Mouse (Mus musculus) hindbrain, embryonic 12.5 days (tissue): ENCODE data around the gene Asap2. TPM values are rescaled to one million over a fixed set of nuclear protein-coding genes. Genes with fewer than 3 reads are reported as not detected.
A peak's percentile ranks its signal among the peaks of the same experiment; 100 is the strongest.

Experiments
- ATAC-seq: fragments of 200-750 bp; cut with Nextera tagmentation; 2 replicates; pipeline ENCODE4 v1.8.0; 2017; ENCODE audit warnings: moderate TSS enrichment; ENCODE audit not compliant: low FRiP score
- H3K27ac ChIP-seq: fragments of 300-500 bp; sonication (generic); 2 replicates; pipeline ENCODE4 v1.5.1; 2016; ENCODE audit warnings: mild to moderate bottlenecking
- H3K27me3 ChIP-seq: fragments of 300-500 bp; sonication (generic); 2 replicates; pipeline ENCODE4 v1.6.1; 2016; ENCODE audit warnings: mild to moderate bottlenecking
- H3K36me3 ChIP-seq: fragments of 300-500 bp; sonication (generic); 2 replicates; pipeline ENCODE4 v1.6.1; 2016; ENCODE audit warnings: mild to moderate bottlenecking
- H3K4me1 ChIP-seq: fragments of 300-500 bp; sonication (generic); 2 replicates; pipeline ENCODE4 v1.6.1; 2016
- H3K4me2 ChIP-seq: fragments of 300-500 bp; sonication (generic); replicated peaks from 2 replicates; pipeline ENCODE4 v1.6.1; 2016; ENCODE audit warnings: mild to moderate bottlenecking
- H3K4me3 ChIP-seq: fragments of 300-500 bp; sonication (generic); 2 replicates; pipeline ENCODE4 v1.5.1; 2016; ENCODE audit warnings: mild to moderate bottlenecking
- H3K9ac ChIP-seq: fragments of 300-500 bp; sonication (generic); 2 replicates; pipeline ENCODE4 v1.6.1; 2016; ENCODE audit warnings: mild to moderate bottlenecking, moderate library complexity
- H3K9me3 ChIP-seq: fragments of 300-500 bp; sonication (generic); replicated peaks from 2 replicates; pipeline ENCODE4 v1.6.1; 2016; ENCODE audit warnings: mild to moderate bottlenecking
- WGBS: fragments of 180-500 bp; shearing (Covaris S2); methylation state at CpG from one replicate; pipeline ENCODE4 v1.1.7; 2016; 5-methylcytosine and 5-hydroxymethylcytosine counted together
- polyA plus RNA-seq: library from polyadenylated mRNA; unstranded; fragments of >200 nt; fragmentation: Nextera tagmentation; extraction: Ambion mirVana; gene quantifications from 2 replicates; pipeline ENCODE4 v1.2.1, GENCODE M21; 2016

The Asap2 gene
- polyA plus RNA-seq, 1 experiment from 2014 or later = 18.3 TPM

DNA sequence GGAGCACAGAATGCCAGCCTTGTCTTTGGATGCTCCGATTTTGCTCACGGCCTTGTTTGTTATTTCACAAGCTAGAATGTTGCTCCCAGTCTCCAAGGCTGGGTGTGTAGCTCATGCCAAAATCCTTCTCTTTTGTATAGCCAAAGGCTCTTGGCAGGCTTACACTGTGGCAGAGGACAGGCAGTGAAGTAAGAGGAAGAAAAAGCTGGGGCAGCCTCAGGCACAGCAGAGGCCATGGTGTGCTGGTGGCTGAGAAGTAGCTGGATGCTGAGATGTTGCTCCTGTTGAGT, 146.1 kb downstream of the Asap2 start:
- Histone ChIP-seq H3K27me3 (no peaks in the 10 kb centered on the region), H3K9me3 (no peaks in the 10 kb centered on the region), H3K27ac (no peak overlapping the region), H3K4me1 (peaks cover 70% of the 10 kb centered on the region), H3K9ac (no peak overlapping the region), H3K4me3 (no peak overlapping the region), H3K36me3 (no peaks in the 10 kb centered on the region), H3K4me2 (no peak overlapping the region)
- WGBS = 79% methylated on average over 2 of the region's 2 CpGs
- ATAC-seq = no peak

DNA sequence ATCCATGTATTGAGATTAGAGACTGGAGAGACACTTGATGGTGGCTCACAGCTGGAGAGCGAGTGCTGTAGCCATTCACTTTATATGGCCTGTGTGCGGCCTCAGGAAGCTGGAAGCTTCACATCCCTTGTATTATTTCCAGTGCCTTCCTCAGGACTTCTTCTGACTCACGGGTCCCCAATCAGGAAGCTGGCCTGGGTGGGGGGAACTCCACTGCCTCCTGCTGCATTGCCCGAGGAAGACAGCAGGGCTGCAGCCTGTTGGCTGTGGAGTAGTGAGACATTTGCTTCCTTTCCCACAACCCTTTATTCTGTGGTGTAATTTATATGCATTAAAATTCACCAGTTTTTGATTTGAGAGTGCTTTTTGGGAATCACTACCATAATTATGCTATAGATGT, 149.3 kb downstream of the Asap2 start:
- no peak overlapping the region for H3K4me3 ChIP-seq
- no peak overlapping the region for H3K9ac ChIP-seq
- H3K27ac ChIP-seq = no peak overlapping the region
- no peaks in the 10 kb centered on the region for H3K27me3 ChIP-seq
- no peak for ATAC-seq
- 61% methylated on average over 4 of the region's 4 CpGs for WGBS
- no peaks in the 10 kb centered on the region for H3K9me3 ChIP-seq
- H3K4me2 ChIP-seq = no peak overlapping the region
- H3K4me1 ChIP-seq = peaks cover 44% of the 10 kb centered on the region
- no peaks in the 10 kb centered on the region for H3K36me3 ChIP-seq

DNA sequence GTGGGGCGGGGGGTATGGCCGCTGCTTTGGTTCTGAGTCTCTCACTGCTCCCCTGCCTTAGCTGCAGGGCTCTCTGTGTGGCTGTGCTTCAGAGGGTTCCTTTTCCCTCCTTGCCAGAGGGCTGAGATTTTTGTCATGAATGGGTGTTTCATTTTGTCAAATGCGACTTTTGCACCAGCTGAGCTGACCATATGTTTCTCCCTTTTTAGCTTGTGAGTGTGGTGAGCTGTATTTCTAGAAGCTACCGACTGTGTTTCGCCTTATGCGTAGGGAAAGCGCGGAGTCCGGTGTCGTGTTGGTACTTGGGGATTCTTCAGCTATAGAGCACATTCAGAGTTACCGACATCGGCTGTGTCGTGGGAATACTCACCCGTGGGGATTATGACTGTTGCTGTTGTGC, 149.9 kb downstream of the Asap2 start:
- Histone ChIP-seq H3K4me1 (peaks cover 41% of the 10 kb centered on the region), H3K9ac (no peak overlapping the region)

DNA sequence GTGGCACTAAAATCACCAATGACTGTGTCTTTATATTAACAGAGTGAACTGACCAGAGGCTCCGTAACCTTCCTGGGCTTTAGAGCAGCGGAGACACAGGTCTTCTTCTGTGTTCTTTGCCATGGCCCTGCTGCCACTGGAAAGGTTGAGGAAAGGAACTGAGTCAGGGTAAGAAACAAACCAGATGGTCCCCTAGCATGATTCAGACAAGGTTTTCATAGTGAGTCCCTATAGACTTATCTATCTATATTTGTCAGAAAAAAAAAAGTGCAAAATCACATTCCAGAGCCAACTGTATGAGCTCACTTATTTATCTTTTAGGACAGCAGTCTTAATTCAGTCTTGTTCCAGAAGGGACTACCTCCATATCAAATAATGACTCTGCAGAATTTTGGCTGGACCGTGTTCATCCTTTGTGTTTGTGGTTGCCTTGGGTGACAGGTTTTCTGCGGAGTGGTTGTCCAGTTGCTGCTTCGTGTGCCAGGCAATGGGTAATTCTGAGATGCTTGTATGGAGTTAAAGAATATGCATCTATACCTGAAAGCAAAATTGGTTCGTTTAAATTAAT, 150.6 kb downstream of the Asap2 start:
- peaks cover 35% of the 10 kb centered on the region for H3K4me1 ChIP-seq
- 91% methylated on average over 6 of the region's 6 CpGs for WGBS

More for the DNA sequence above, 149.9 kb downstream of the Asap2 start:
- no peak overlapping the region for H3K27ac ChIP-seq
- WGBS = 92% methylated on average over 14 of the region's 14 CpGs
- no peak overlapping the region for H3K4me2 ChIP-seq
- no peaks in the 10 kb centered on the region for H3K9me3 ChIP-seq
- no peaks in the 10 kb centered on the region for H3K27me3 ChIP-seq
- no peaks in the 10 kb centered on the region for H3K36me3 ChIP-seq
- no peak overlapping the region for H3K4me3 ChIP-seq
- ATAC-seq = no peak

DNA sequence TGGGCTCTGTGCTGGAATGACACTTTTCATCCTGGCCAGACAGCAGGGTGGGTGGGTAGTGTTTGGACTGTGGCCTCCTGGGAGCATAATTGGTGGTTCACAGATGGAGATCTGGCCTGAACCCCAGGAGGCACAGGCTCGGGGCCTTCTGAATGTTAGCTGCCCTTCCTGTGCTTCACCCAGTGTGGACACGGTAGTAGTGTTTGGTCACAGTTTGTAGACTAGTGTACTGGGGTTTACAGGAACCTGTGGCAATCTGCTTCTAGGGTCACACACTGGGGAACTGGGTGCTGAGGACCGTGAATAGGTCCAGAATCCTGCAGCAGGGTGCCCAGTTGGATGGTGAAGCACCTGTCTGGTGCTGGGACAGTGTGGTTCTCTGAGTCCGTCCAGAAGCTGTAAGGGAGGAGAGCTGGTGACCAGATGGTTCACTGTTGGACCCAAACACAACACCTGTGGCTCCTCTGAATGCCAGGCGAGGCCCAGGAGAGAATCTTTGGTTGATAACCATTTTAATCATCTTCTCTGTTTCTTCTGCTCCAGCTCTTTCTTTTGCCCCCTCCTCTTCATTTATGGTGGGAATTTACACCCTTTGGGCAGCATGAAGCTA, 151.5 kb downstream of the Asap2 start:
- Histone ChIP-seq H3K4me3 (no peak overlapping the region), H3K36me3 (no peaks in the 10 kb centered on the region), H3K27me3 (no peaks in the 10 kb centered on the region), H3K9me3 (no peaks in the 10 kb centered on the region), H3K9ac (no peak overlapping the region), H3K4me1 (peaks cover 32% of the 10 kb centered on the region), H3K27ac (no peak overlapping the region), H3K4me2 (no peak overlapping the region)
- WGBS = 82% methylated on average over 5 of the region's 5 CpGs
- ATAC-seq = no peak

More for the DNA sequence above, 150.6 kb downstream of the Asap2 start:
- no peak overlapping the region for H3K4me2 ChIP-seq
- H3K27me3 ChIP-seq = no peaks in the 10 kb centered on the region
- no peak for ATAC-seq
- no peak overlapping the region for H3K9ac ChIP-seq
- no peak overlapping the region for H3K27ac ChIP-seq
- no peaks in the 10 kb centered on the region for H3K36me3 ChIP-seq
- no peak overlapping the region for H3K4me3 ChIP-seq
- no peaks in the 10 kb centered on the region for H3K9me3 ChIP-seq

DNA sequence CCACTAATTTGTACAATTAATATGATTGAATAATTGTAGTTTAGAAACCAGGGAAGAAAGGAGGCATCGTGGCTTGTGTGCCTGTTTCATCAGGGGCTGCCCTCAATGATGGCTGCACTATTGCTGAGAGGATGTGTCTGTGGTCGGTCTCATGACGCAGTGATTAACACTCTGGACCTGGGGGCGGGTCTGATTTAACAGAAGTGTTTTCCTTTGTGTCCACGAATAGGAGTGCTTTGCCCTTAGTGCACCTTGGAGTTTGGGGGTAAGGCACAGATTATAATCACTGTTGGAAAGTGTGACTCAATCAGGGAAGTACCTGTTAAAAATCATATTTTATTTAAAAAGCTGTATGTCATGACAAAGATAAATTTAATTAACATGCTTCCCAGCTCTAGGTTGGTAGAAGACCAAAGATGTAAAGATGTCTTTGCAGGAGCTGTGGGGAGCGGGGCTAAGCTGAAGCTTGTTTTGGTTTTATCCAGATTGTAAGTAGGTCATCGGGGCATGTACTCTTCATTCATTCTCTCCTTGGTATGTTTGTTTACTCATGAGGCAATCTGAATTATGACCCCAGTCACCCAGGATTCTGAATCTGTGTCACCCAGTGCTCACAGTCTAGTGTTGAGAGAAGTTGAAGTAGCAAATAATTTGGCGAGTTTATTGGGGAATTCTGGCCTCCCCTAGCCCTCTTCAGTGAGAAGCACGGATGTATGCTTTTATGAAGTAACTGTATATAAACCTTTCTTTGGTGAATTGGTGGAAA, 152.4 kb downstream of the Asap2 start:
- 82% methylated on average over 9 of the region's 9 CpGs for WGBS
- H3K4me1 ChIP-seq = peaks cover 33% of the 10 kb centered on the region
- H3K27ac ChIP-seq = no peak overlapping the region
- no peak overlapping the region for H3K4me3 ChIP-seq
- no peaks in the 10 kb centered on the region for H3K9me3 ChIP-seq
- no peaks in the 10 kb centered on the region for H3K36me3 ChIP-seq
- H3K9ac ChIP-seq = no peak overlapping the region
- no peak for ATAC-seq
- no peaks in the 10 kb centered on the region for H3K27me3 ChIP-seq
- H3K4me2 ChIP-seq = no peak overlapping the region

DNA sequence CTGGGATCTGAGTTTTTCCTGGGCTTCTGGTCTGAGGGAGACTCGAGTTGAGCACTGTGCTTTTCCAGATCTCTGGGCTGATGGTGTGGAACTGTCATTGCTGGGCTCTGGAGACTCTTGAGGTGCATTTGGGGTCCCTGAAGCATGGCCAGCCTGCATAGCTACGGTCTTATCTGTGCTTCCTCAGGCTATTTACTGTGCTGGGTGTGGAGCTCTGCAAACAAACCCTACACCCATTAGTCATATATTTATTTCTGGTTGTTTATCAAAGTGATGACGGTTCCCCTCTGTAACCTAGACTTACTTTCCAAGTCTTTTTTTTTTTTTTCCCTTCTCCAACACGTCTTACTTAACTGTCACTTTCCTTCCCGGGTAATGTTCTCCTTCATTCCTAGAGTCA, 154.3 kb downstream of the Asap2 start:
- no peaks in the 10 kb centered on the region for H3K36me3 ChIP-seq
- no peak overlapping the region for H3K9ac ChIP-seq
- no peak overlapping the region for H3K4me3 ChIP-seq
- no peaks in the 10 kb centered on the region for H3K9me3 ChIP-seq
- ATAC-seq = no peak
- no peaks in the 10 kb centered on the region for H3K27me3 ChIP-seq
- peaks cover 22% of the 10 kb centered on the region for H3K4me1 ChIP-seq
- 88% methylated on average over 5 of the region's 5 CpGs for WGBS
- no peak overlapping the region for H3K27ac ChIP-seq
- H3K4me2 ChIP-seq = no peak overlapping the region

DNA sequence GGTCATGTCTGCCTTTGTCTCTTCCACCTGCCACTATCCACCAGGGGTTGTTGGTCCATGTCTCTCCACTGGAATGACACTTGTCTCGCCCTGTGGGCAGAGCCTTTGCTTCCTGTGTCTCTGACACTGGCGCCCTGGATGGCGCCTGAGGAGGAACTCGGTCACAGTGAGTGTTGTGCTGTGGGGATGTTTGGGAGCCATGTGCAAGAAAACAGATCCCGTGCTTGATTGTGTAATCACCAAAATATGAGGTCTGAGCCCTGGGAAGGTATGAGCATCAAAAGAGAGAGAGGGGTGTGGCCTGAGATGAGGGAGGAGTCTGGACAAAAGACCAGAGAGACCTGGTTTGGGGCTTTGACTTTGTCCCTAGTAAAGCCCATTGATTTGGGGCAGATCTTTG, 154.8 kb downstream of the Asap2 start:
- WGBS = 95% methylated on average over 5 of the region's 5 CpGs
- Histone ChIP-seq H3K4me3 (no peak overlapping the region), H3K27ac (no peak overlapping the region), H3K4me2 (no peak overlapping the region), H3K36me3 (no peaks in the 10 kb centered on the region), H3K9ac (no peak overlapping the region), H3K4me1 (peaks cover 17% of the 10 kb centered on the region), H3K9me3 (no peaks in the 10 kb centered on the region), H3K27me3 (no peaks in the 10 kb centered on the region)
- no peak for ATAC-seq

DNA sequence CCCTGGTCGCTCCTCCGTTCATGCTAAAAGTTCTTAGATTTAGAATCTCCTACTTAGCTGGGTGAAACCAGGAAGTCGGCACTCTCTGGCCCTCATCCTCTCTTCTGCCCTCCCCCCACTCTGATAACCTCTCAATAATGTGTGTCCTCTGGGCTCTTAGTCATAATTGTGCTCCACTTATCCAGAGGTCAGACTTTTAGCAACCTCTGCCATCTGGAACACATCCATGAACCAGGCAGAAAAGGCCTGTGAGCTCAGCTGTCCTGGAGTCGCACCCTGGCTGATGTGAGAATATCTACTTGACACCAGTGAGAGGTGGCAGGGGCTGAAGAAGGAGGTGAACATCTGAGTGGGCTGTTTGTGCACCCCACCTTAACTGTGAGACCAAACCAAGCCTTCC, 156.6 kb downstream of the Asap2 start:
- 78% methylated on average over 4 of the region's 4 CpGs for WGBS
- no peak for ATAC-seq

DNA sequence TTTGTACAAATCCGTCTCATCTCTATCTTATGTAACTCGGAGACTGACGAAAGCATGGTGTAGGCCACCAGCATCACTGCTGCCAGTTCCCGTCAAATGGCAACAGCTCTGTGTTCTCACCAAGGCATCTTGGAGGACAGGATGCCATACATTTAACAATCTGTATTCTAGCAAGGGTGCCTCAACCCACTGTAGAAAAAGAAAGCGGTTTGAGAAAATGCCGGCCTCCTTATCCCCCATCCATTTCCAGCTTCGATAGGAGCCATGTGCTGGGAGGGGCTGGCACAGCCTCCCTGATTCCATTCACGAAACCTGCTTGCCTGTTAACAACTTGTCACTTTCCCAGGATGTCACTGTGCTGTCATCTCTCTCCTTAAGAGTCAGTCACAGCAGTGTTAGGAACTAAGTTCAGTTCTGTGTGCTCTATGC, 163.0 kb downstream of the Asap2 start:
- Histone ChIP-seq H3K36me3 (no peaks in the 10 kb centered on the region), H3K4me2 (no peak overlapping the region), H3K9ac (no peak overlapping the region), H3K27ac (no peak overlapping the region), H3K4me1 (peaks cover 16% of the 10 kb centered on the region), H3K27me3 (no peaks in the 10 kb centered on the region), H3K4me3 (no peak overlapping the region), H3K9me3 (no peaks in the 10 kb centered on the region)
- ATAC-seq = no peak
- 69% methylated on average over 8 of the region's 8 CpGs for WGBS

More for the DNA sequence above, 156.6 kb downstream of the Asap2 start:
- no peak overlapping the region for H3K4me2 ChIP-seq
- H3K9ac ChIP-seq = no peak overlapping the region
- no peaks in the 10 kb centered on the region for H3K9me3 ChIP-seq
- H3K4me1 ChIP-seq = peaks cover 8% of the 10 kb centered on the region; the same call in 1 of the 2 replicates
- H3K27me3 ChIP-seq = no peaks in the 10 kb centered on the region
- no peak overlapping the region for H3K4me3 ChIP-seq
- H3K27ac ChIP-seq = no peak overlapping the region
- no peaks in the 10 kb centered on the region for H3K36me3 ChIP-seq

DNA sequence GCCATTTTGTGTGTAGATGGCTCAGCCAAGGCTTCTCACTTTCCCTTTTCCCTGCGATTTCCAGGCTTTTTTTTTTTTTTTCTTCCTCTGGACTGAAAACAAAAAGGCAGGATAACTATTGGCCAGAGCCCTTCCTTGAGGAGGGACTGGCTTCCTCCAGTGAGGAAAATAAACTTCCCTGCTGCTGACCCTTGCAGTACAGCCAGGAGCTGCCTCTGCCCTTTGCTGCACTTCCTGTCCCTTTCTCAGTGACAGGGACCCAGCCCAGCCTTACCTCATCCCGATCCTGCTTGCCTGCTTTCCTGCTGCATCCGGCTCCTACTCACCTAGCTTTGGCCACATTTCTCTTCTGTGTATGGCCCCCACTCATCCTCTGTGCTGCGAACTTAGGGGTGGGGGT, 164.8 kb downstream of the Asap2 start:
- Histone ChIP-seq H3K9ac (no peak overlapping the region), H3K4me3 (no peak overlapping the region), H3K4me1 (peaks cover 31% of the 10 kb centered on the region), H3K9me3 (no peaks in the 10 kb centered on the region), H3K36me3 (no peaks in the 10 kb centered on the region), H3K27ac (no peak overlapping the region), H3K4me2 (no peak overlapping the region), H3K27me3 (no peaks in the 10 kb centered on the region)
- ATAC-seq = no peak
- WGBS = 62% methylated on average over 4 of the region's 4 CpGs

DNA sequence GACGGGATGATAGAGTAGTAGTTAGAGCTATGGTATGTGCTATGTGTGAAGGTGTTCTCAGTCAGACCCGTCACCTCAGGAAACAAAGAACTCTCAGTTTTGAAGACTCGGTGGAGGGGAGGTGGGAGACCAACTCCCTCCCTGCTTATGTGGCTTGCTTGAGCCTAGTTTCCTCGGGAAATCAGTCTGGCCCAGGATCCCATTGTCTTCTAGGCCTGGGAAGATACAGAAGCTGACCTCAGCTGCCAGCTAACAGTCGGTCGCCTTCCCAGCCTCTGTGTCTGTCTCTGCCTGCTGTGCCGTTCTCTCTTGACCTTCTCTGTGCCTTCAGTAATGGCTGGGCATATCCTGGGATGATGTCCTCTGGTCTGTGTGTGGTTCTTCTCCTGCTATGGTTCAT, 169.0 kb downstream of the Asap2 start:
- Histone ChIP-seq H3K27me3 (no peaks in the 10 kb centered on the region), H3K4me2 (no peak overlapping the region), H3K27ac (no peak overlapping the region; the same call in 1 of the 2 replicates), H3K36me3 (no peaks in the 10 kb centered on the region), H3K4me3 (no peak overlapping the region), H3K4me1 (peaks cover 20% of the 10 kb centered on the region), H3K9me3 (0 out of 2 replicates have a peak, but pooled peaks cover 9% of the 10 kb centered on the region), H3K9ac (no peak overlapping the region)
- peak; percentile 23; the same call in 1 of the 2 replicates for ATAC-seq
- WGBS = 55% methylated on average over 7 of the region's 7 CpGs
